Mouse (Mus musculus) bone marrow macrophage, adult 2 months (primary cell): ENCODE results near the gene Mettl22. TPM values are rescaled to one million over a fixed set of nuclear protein-coding genes. Genes with fewer than 3 reads are reported as not detected.
A peak's percentile ranks its signal among the peaks of the same experiment; 100 is the strongest.

ENCODE experiments used
- H3K27ac ChIP-seq: 2 replicates; pipeline ENCODE4 v1.5.1; 2012; ENCODE audit warnings: low read depth, low read length; ENCODE audit not compliant: insufficient read depth
- H3K4me1 ChIP-seq: 2 replicates; pipeline ENCODE4 v1.6.1; 2012; ENCODE audit warnings: low read length; ENCODE audit not compliant: control insufficient read depth, insufficient read depth
- H3K4me3 ChIP-seq: 2 replicates; pipeline ENCODE4 v1.5.1; 2012; ENCODE audit warnings: mild to moderate bottlenecking, low read length, moderate library complexity; ENCODE audit not compliant: insufficient read depth
- CTCF ChIP-seq: IDR thresholded peaks from 2 replicates; pipeline ENCODE4 v1.5.1; 2012; ENCODE audit warnings: low read depth, mild to moderate bottlenecking, low read length, moderate library complexity
- POLR2A ChIP-seq: IDR thresholded peaks from 2 replicates; pipeline ENCODE4 v1.6.1; 2012; ENCODE audit warnings: mild to moderate bottlenecking, low read depth, low read length, borderline replicate concordance
- polyA plus RNA-seq: library from polyadenylated mRNA; stranded (reverse); fragments of >200 nt; gene quantifications from 2 replicates; pipeline ENCODE4 v1.2.4, GENCODE M21; 2012; ENCODE audit not compliant: missing spikeins, insufficient read depth, insufficient read length

The Mettl22 gene
- polyA plus RNA-seq, result 6.1 and 9.7 TPM in 2 replicates

GRCm38 (mm10) chr16:8470603-8471481 lies at the start of gene Mettl22:
Gene Mettl22, plus strand, starts transcription at chr16:8470788.
- Histone ChIP-seq H3K4me1 (peaks cover 6% of the 10 kb centered on the region; the same call in 1 of the 2 replicates), H3K4me3 (peak within 1 kb of the TSS; percentile 84), H3K27ac (peak within 1 kb of the TSS; percentile 26; the same call in 1 of the 2 replicates)
- TF ChIP-seq CTCF (no peak), POLR2A (peak; percentile 55; the same call in 1 of the 2 replicates)

DNA sequence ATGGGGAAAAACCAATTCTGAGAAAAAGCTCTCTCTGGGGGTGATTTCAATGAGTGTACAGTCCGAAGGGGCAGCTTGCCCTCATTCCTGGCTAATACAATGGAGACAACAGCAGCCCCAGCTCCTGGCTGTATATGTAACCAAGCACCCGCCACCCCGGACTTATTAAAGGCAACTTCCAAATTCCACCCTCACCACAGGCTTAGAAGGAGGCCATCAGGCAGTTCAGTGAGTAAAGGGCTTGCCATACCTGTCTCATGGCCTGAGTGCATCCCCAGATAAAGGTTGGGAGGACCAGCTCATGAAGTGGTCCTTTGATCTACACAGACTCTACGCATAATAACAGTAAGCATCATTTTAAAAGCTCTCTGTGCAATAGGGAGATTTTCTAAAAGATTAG lies 49.7 kb upstream of the Mettl22 start:
- TF ChIP-seq POLR2A (no peak), CTCF (no peak)
- Histone ChIP-seq H3K4me3 (no peak overlapping the region), H3K27ac (no peak overlapping the region), H3K4me1 (no peaks in the 10 kb centered on the region)

DNA sequence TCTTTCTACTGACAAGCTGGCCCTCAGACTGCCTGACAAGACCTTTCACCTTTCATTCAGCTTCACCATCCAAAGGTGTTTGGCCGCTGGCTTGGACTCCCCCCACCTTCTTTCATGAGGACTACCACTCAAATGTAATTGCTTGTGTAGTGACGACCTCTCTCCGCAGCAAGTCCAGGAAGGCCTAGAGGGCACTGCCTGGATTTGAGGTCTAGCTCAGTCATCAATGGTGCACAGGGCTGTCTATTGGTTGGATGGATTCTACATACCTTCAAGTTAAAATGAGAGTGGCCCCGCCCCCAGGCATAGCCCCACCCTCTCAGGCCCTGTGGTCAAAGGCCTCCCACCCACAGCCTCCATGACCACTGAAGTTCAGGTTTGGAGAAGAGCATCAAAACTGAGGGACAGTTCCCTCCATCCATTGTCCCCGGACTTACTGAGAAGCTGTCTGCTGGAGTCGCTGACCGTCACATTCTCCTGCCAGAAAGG lies 46.9 kb upstream of the Mettl22 start:
- Histone ChIP-seq H3K27ac (no peak overlapping the region), H3K4me1 (no peaks in the 10 kb centered on the region), H3K4me3 (no peak overlapping the region)
- TF ChIP-seq CTCF (no peak), POLR2A (no peak)

GRCm38 (mm10) chr16:8424161-8424970 lies 46.2 kb upstream of the Mettl22 start:
- Histone ChIP-seq H3K27ac (no peak overlapping the region), H3K4me3 (no peak overlapping the region), H3K4me1 (no peaks in the 10 kb centered on the region)
- TF ChIP-seq CTCF (no peak), POLR2A (no peak)

GRCm38 (mm10) chr16:8424971-8425330 lies 45.6 kb upstream of the Mettl22 start, which contains the start of gene Tmem114:
Gene Tmem114, minus strand, starts transcription at chr16:8425136.
- H3K4me3 ChIP-seq, result no peak within 1 kb of the TSS

GRCm38 (mm10) chr16:8425736-8426135 lies 44.9 kb upstream of the Mettl22 start:
- Histone ChIP-seq H3K4me3 (no peak overlapping the region), H3K27ac (no peak overlapping the region), H3K4me1 (no peaks in the 10 kb centered on the region)
- no peak for TF ChIP-seq POLR2A

More at GRCm38 (mm10) chr16:8424971-8425330, 45.6 kb upstream of the Mettl22 start, which contains the start of gene Tmem114:
- Histone ChIP-seq H3K4me1 (no peaks in the 10 kb centered on the region), H3K27ac (no peak within 1 kb of the TSS)
- no peak for TF ChIP-seq POLR2A
- no peak for TF ChIP-seq CTCF

DNA sequence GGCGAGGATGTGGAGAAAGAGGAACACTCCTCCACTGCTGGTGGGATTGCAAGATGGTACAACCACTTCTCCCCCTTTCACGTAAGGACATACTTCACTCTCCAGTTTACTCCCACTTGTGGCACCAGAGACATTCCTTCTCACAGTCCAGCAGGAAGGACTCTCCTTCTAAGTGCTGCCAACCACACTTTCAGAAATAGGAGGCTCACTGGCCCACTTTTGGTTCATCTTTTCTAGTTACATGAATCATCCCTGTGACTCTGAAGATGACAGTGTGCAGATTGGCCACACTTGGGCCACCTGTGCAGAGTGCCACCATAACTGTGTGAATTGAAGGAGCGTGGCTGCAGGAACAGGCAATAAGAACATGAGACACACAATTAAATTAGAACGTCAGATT lies 41.1 kb upstream of the Mettl22 start:
- Histone ChIP-seq H3K27ac (no peak overlapping the region), H3K4me3 (no peak overlapping the region), H3K4me1 (no peaks in the 10 kb centered on the region)
- TF ChIP-seq POLR2A, result no peak
- no peak for TF ChIP-seq CTCF

GRCm38 (mm10) chr16:8432616-8433015 lies 38.0 kb upstream of the Mettl22 start:
- TF ChIP-seq POLR2A, result no peak
- no peak for TF ChIP-seq CTCF
- Histone ChIP-seq H3K4me1 (no peaks in the 10 kb centered on the region), H3K27ac (no peak overlapping the region), H3K4me3 (no peak overlapping the region)

GRCm38 (mm10) chr16:8444911-8445310 lies 25.7 kb upstream of the Mettl22 start:
- H3K4me3 ChIP-seq, result no peak overlapping the region
- no peak for TF ChIP-seq POLR2A
- TF ChIP-seq CTCF, result no peak
- no peak overlapping the region for H3K27ac ChIP-seq
- H3K4me1 ChIP-seq, result no peaks in the 10 kb centered on the region
